Mouse (Mus musculus) embryonic facial prominence, embryonic 13.5 days (tissue): Measurements from ENCODE around the gene Fam57a. TPM values are rescaled to one million over a fixed set of nuclear protein-coding genes. Genes with fewer than 3 reads are reported as not detected.

Experiments
- ATAC-seq: fragments of 200-750 bp; cut with Nextera tagmentation; 2 replicates; pipeline ENCODE4 v1.8.0; 2017; ENCODE audit warnings: low read depth; ENCODE audit not compliant: insufficient number of reproducible peaks, insufficient read depth, low FRiP score, low TSS enrichment
- H3K27ac ChIP-seq: fragments of 300-500 bp; sonication (generic); 2 replicates; pipeline ENCODE4 v1.5.1; 2015; ENCODE audit warnings: moderate library complexity, mild to moderate bottlenecking, inconsistent platforms
- H3K27me3 ChIP-seq: fragments of 300-500 bp; sonication (generic); 2 replicates; pipeline ENCODE4 v1.6.1; 2015; ENCODE audit warnings: mild to moderate bottlenecking, inconsistent platforms
- H3K36me3 ChIP-seq: fragments of 300-500 bp; sonication (generic); 2 replicates; pipeline ENCODE4 v1.6.1; 2015; ENCODE audit warnings: mild to moderate bottlenecking, inconsistent platforms
- H3K4me1 ChIP-seq: fragments of 300-500 bp; sonication (generic); 2 replicates; pipeline ENCODE4 v1.6.1; 2015; ENCODE audit warnings: inconsistent platforms
- H3K4me2 ChIP-seq: fragments of 300-500 bp; sonication (generic); 2 replicates; pipeline ENCODE4 v1.6.1; 2015; ENCODE audit warnings: moderate library complexity, mild to moderate bottlenecking, inconsistent platforms
- H3K4me3 ChIP-seq: fragments of 300-500 bp; sonication (generic); 2 replicates; pipeline ENCODE4 v1.5.1; 2015; ENCODE audit warnings: mild to moderate bottlenecking, inconsistent platforms
- H3K9ac ChIP-seq: fragments of 300-500 bp; sonication (generic); 2 replicates; pipeline ENCODE4 v1.6.1; 2015; ENCODE audit warnings: mild to moderate bottlenecking, inconsistent platforms
- H3K9me3 ChIP-seq: fragments of 300-500 bp; sonication (generic); 2 replicates; pipeline ENCODE4 v1.6.1; 2016; ENCODE audit warnings: inconsistent platforms
- WGBS: fragments of 180-500 bp; shearing (Covaris S2); methylation state at CpG from one replicate; pipeline ENCODE4 v1.1.7; 2015; ENCODE audit warnings: mixed read lengths; 5-methylcytosine and 5-hydroxymethylcytosine counted together
- polyA plus RNA-seq: library from polyadenylated mRNA; unstranded; fragments of >200 nt; fragmentation: Nextera tagmentation; extraction: Ambion mirVana; gene quantifications from 2 replicates; pipeline ENCODE4 v1.2.1, GENCODE M21; 2015

The Fam57a gene
- polyA plus RNA-seq, 1 experiment from 2014 or later: 20.8 TPM

- H3K9ac ChIP-seq: peak within 1 kb of the TSS; percentile 94
- 0% methylated on average over 35 of the region's 35 CpGs for WGBS
- no peaks in the 10 kb centered on the region for H3K9me3 ChIP-seq
- peaks cover 11% of the 10 kb centered on the region for H3K4me1 ChIP-seq
- H3K27ac ChIP-seq: peak within 1 kb of the TSS; percentile 97
- H3K36me3 ChIP-seq: peaks cover 44% of the 10 kb centered on the region
- no peaks in the 10 kb centered on the region for H3K27me3 ChIP-seq
- ATAC-seq: peak; percentile 95
- H3K4me3 ChIP-seq: peak within 1 kb of the TSS; percentile 84
- H3K4me2 ChIP-seq: peak within 1 kb of the TSS; percentile 73
These were observed 37.9 kb downstream of the Fam57a start, which contains the start of the genes Dbil5 and Gemin4 for GRCm38 (mm10) chr11:76217390-76217800. TSS of gene Dbil5 (plus strand) at chr11:76217608. TSS of gene Gemin4 (minus strand) at chr11:76217664.

DNA sequence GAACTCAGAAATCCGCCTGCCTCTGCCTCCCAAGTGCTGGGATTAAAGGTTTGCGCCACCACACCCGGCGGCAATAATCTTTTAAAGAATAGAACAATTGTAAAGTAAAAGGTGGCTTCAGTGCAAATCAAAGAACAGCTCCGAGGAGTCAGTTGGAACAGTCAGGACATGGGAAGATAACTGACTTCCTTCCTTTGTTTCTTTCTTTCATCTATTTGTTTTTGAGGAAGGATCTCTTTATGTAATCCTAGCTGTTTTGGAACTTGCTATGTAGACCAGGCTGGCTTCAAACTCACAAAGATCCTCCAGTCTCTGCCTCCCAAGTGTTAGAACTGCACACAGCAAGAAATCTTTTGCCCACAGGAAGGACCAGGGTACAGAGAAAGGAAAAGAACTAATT is 45.2 kb downstream of the Fam57a start:
- WGBS: 90% methylated on average over 5 of the region's 5 CpGs

DNA sequence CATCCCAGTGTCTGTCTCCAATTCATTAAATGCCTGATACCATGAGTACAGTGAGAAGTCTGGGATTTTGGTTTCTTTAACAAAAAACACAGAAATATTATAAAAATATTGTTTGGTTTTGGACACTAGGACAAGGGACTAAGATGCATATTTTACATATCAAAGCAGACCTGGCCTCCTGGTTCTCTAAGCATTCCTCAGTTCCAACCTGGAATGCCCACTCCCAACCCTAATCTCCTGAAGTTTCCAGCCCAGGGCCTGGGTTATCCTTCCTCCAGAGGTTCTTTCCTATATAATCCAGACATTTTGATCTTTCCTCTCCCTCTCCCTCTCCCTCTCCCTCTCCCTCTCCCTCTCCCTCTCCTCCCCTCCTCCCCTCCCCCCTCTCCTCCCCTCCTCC is 45.6 kb downstream of the Fam57a start:
- Histone ChIP-seq H3K4me3 (no peak overlapping the region), H3K36me3 (peaks cover 61% of the 10 kb centered on the region), H3K4me2 (no peak overlapping the region), H3K4me1 (no peaks in the 10 kb centered on the region), H3K27ac (no peak overlapping the region), H3K9ac (no peak overlapping the region), H3K27me3 (no peaks in the 10 kb centered on the region), H3K9me3 (no peaks in the 10 kb centered on the region)
- ATAC-seq: no peak

More for the DNA sequence above, 45.2 kb downstream of the Fam57a start:
- no peaks in the 10 kb centered on the region for H3K27me3 ChIP-seq
- no peak overlapping the region for H3K4me3 ChIP-seq
- H3K4me1 ChIP-seq: no peaks in the 10 kb centered on the region
- no peak overlapping the region for H3K4me2 ChIP-seq
- H3K9me3 ChIP-seq: no peaks in the 10 kb centered on the region
- no peak for ATAC-seq
- peaks cover 65% of the 10 kb centered on the region for H3K36me3 ChIP-seq
- no peak overlapping the region for H3K27ac ChIP-seq
- no peak overlapping the region for H3K9ac ChIP-seq

DNA sequence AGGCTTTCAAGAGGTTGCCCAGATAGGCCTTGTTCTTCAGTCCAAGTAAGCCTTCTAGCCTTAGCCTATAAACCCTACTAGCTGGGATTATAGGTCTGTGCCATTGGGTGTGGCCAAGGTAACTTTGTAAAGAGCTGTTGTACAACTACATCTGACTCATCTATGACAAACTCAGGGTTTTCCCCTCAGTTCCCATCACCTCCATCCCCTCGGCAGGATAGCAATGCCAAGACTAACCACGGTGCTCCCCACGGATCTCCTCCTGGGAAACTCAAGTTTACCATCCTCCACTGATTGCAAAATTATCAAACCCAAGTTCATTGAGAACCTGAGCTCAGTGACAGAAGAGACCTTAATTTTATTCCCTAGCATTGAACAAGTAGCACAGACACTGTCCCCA is 56.7 kb downstream of the Fam57a start:
- no peak overlapping the region for H3K4me3 ChIP-seq
- no peaks in the 10 kb centered on the region for H3K27me3 ChIP-seq
- H3K27ac ChIP-seq: no peak overlapping the region
- no peak for ATAC-seq
- H3K4me2 ChIP-seq: no peak overlapping the region
- no peaks in the 10 kb centered on the region for H3K4me1 ChIP-seq
- no peak overlapping the region for H3K9ac ChIP-seq
- H3K36me3 ChIP-seq: peaks cover 79% of the 10 kb centered on the region
- WGBS: 93% methylated on average over 3 of the region's 3 CpGs
- no peaks in the 10 kb centered on the region for H3K9me3 ChIP-seq

- H3K36me3 ChIP-seq: peaks cover 49% of the 10 kb centered on the region
- WGBS: 97% methylated on average over 2 of the region's 2 CpGs
These were observed 60.3 kb downstream of the Fam57a start for GRCm38 (mm10) chr11:76239750-76240149.

DNA sequence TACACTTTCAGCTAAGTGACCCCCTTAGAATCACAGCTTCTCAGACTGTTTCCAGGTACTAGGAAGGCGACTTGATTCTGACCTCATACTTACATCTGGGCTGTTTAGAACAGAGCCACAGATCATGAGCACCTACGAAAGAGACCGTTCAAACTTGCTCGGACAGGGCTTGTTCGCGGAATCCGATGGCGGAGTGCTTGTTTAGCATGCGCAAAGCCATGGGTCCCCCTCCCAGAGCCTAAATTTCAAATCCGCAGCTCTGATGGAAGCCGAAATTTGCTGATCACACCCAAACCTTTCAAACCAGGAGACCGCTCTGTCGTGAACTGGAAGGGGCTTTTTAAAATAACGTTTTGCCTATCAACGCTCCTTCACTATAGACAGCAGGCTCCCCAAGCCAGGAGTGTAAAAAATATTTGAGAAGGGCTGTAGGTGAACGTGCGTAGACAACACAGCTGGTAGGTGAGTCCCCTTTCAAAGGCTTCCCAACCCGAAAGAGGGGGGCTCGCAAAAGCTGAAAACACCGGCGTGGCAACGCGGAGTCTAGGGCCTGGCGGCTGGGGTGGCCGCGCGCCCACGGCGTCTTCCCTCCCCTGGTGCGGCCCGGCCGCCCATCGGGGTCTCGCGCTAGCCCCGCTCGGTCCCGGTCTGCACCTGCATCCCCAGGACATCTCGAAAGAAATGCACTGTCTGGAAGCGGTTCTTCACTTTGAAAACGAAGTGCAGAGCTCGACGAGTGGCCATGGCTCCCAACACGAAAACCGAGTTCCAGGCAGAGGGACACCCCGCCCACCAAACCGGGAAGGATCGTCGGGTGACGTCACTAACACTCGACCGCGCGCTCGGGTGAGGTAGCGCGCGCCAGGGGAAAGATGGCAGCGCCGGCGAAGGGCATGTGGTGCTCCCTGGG is 63.7 kb downstream of the Fam57a start, which contains the start of the genes Mrm3 and Glod4:
Gene Mrm3 (plus strand): TSS at position 815 of the 910 bp plus-strand sequence.
Gene Glod4 (minus strand): TSS at position 825 of the 910 bp plus-strand sequence.
- Histone ChIP-seq H3K9ac (peak within 1 kb of the TSS; percentile 87), H3K9me3 (no peaks in the 10 kb centered on the region), H3K4me3 (peak within 1 kb of the TSS; percentile 91), H3K4me1 (peaks cover 19% of the 10 kb centered on the region), H3K27ac (peak within 1 kb of the TSS; percentile 88), H3K4me2 (peak within 1 kb of the TSS; percentile 92), H3K27me3 (no peaks in the 10 kb centered on the region), H3K36me3 (peaks cover 30% of the 10 kb centered on the region)
- under 1% methylated on average over 61 of the region's 61 CpGs for WGBS
- peak; percentile 63 for ATAC-seq

More at GRCm38 (mm10) chr11:76239750-76240149, 60.3 kb downstream of the Fam57a start:
- H3K27ac ChIP-seq: no peak overlapping the region
- no peak overlapping the region for H3K9ac ChIP-seq
- H3K4me2 ChIP-seq: no peak overlapping the region
- peaks cover 14% of the 10 kb centered on the region for H3K4me1 ChIP-seq
- no peaks in the 10 kb centered on the region for H3K9me3 ChIP-seq
- no peak for ATAC-seq
- no peaks in the 10 kb centered on the region for H3K27me3 ChIP-seq
- H3K4me3 ChIP-seq: no peak overlapping the region

DNA sequence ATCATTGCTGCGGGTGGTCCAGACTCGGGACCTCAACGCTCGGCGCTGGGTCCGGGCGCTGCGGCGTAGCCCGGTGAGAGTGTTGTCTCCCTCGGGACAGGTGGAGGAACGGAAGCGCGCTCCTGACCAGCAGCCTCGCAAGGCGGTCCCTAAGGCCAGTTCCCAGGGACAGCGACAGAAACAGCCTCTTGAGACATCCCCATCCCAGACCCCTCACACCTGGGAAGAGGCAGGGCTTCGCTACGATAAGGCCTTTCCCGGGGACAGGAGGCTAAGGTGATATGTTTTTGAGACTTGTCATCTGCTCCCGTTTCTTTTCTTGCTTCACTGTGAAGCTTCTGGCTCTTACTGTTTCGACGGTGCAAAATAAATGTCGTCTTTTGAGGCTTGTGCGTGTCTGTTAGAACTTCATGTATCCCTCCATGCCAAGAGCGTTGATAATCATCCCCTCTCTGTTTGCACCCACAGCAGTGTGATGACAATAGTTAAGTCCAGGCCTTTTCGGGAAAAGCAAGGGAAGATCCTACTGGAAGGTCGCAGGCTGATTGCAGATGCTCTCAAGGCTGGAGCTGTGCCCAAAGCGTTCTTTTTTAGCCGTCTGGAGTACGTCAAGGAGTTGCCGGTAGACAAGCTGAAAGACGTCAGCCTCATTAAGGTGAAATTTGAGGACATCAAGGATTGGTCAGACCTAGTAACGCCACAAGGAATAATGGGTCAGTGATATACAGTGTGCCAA is 64.5 kb downstream of the Fam57a start:
- Histone ChIP-seq H3K4me2 (peak overlapping the region; percentile 92), H3K4me1 (peaks cover 19% of the 10 kb centered on the region), H3K4me3 (peak overlapping the region; percentile 91), H3K27ac (peak overlapping the region; percentile 62), H3K9me3 (no peaks in the 10 kb centered on the region), H3K27me3 (no peaks in the 10 kb centered on the region), H3K9ac (peak overlapping the region; percentile 87), H3K36me3 (peaks cover 29% of the 10 kb centered on the region)
- peak; percentile 33; the same call in 1 of the 2 replicates for ATAC-seq
- 3% methylated on average over 34 of the region's 34 CpGs for WGBS

DNA sequence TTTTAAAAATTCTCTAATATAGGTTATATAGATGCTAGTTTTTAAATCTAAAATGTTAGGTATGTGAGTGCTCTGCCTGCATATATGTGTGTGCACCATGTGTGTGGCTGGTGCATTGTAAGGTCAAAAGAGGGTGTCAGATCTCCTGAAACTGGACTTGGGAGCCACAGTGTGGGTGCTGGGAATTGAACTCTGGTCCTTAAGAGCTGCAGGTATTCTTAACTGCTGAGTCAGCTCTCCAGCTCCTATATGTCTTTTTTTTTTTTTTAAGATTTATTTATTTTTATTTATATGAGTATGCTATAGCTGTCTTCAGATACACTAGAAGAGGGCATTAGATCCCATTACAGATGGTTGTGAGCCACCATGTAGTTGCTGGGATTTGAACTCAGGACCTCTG is 67.0 kb downstream of the Fam57a start:
- peaks cover 17% of the 10 kb centered on the region for H3K4me1 ChIP-seq
- H3K9ac ChIP-seq: no peak overlapping the region
- ATAC-seq: no peak
- H3K4me2 ChIP-seq: no peak overlapping the region
- H3K27ac ChIP-seq: no peak overlapping the region
- no peak overlapping the region for H3K4me3 ChIP-seq
- H3K9me3 ChIP-seq: no peaks in the 10 kb centered on the region
- no peaks in the 10 kb centered on the region for H3K27me3 ChIP-seq
- H3K36me3 ChIP-seq: peaks cover 34% of the 10 kb centered on the region

DNA sequence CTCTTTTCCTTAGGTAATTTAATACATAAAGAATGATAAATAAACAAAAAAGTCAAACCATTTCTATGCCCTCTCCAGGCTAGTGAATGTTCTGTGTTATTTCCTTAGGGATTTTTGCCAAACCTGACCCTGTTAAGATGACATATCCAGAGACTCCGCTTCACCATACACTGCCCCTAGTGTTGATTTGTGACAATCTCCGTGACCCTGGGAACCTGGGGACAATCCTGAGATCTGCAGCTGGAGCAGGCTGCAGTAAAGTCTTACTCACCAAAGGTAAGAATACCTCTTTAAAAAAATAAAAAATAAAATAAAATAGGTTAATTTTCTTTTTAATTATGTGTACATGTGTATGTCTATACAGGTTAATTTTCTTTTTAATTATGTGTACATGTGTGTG is 67.8 kb downstream of the Fam57a start:
- Histone ChIP-seq H3K9me3 (no peaks in the 10 kb centered on the region), H3K27me3 (no peaks in the 10 kb centered on the region), H3K4me1 (peaks cover 15% of the 10 kb centered on the region), H3K4me3 (no peak overlapping the region), H3K4me2 (no peak overlapping the region), H3K9ac (no peak overlapping the region), H3K27ac (no peak overlapping the region), H3K36me3 (peaks cover 39% of the 10 kb centered on the region)
- 49% methylated on average over 2 of the region's 2 CpGs for WGBS
- ATAC-seq: no peak

- Histone ChIP-seq H3K27me3 (no peaks in the 10 kb centered on the region), H3K9ac (no peak overlapping the region), H3K9me3 (no peaks in the 10 kb centered on the region), H3K36me3 (peaks cover 41% of the 10 kb centered on the region), H3K4me3 (no peak overlapping the region), H3K27ac (no peak overlapping the region), H3K4me2 (no peak overlapping the region), H3K4me1 (peaks cover 32% of the 10 kb centered on the region)
- ATAC-seq: no peak
- 52% methylated on average over 3 of the region's 3 CpGs for WGBS
These were observed 72.6 kb downstream of the Fam57a start for GRCm38 (mm10) chr11:76252036-76252435.

DNA sequence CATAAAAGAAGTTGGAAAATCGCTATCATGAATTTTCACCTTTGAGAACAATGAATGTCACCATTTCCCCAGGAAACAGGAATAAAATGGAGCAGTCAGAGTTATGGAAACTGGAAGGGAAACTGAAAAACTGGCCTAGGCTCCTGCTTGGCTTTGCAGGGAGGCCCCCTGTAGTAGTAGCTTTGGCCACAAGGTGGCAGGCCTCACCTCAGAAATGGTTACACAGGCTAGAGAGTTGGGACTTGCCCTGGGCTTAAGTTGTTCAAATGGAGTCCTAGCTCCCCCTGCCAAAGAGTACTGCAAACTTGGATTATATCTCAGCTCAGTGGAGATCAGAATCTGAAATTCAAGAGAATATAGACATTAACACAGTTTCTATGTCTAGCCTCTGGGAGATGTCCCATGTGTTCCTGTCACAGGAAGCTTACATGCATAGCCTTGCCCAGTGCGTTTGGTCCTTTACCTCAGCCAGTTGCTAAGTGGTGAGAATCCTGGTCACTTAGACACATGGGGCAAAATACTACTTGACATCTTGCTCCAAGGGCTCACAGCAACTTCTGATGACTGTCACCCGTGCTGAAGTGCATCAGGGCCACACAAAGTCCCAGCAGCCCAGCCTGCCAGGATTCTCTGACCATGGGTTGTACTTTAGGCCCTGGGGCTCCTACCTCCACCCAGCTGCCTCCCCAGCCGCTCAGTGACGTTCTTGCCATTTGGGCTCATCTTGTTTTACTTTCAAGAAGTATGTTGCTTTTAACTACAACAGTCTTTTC is 73.9 kb downstream of the Fam57a start:
- H3K4me2 ChIP-seq: no peak overlapping the region
- peaks cover 50% of the 10 kb centered on the region for H3K36me3 ChIP-seq
- no peak overlapping the region for H3K9ac ChIP-seq
- WGBS: 47% methylated on average over 5 of the region's 5 CpGs
- 0 out of 2 replicates have a peak, but pooled peaks have one; percentile 57 for ATAC-seq
- no peaks in the 10 kb centered on the region for H3K9me3 ChIP-seq
- no peaks in the 10 kb centered on the region for H3K27me3 ChIP-seq
- peak overlapping the region; percentile 66; the same call in 1 of the 2 replicates for H3K27ac ChIP-seq
- no peak overlapping the region for H3K4me3 ChIP-seq
- peaks cover 37% of the 10 kb centered on the region for H3K4me1 ChIP-seq
